Mouse (Mus musculus): ENCODE results near the gene Gm11568.

DNA sequence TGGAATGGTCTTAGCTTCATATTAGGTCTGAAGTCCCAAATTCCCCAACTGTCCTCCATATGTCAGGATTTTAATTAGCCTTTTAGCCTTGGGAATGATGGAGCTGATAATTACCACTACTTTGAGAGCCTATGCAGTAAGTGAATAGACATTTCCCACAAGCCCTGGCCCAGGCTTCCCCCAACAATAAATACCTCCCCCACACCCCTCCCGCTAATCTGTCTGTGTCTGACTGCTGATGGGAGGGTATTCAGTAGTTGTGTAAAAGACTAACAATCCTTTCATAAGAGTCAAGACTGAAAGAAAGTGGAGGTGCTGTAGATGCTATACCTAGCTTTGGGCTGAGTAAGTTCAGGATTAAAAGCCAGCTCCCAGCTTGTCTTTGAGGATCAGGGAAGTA, 15.5 kb upstream of the Gm11568 start:
- TF ChIP-seq POLR2A (IDR thresholded peaks at IDR 0.05; ENCODE audit: low read depth, low read length), result no peak
- TF ChIP-seq CTCF (IDR thresholded peaks at IDR 0.05; ENCODE audit: extremely low read depth, insufficient read length, insufficient replicate concordance, low read depth, low read length), result no peak

Data from small intestine, adult 2 months (tissue).